Mouse (Mus musculus) erythroid progenitor cell, adult 5-6 weeks (primary cell): Measurements from ENCODE around the gene Gm8882. TPM values are rescaled to one million over a fixed set of nuclear protein-coding genes. Genes with fewer than 3 reads are reported as not detected.
"Not testable (repeated sequence)": the region's sequence is repeated elsewhere in the genome, so short reads cannot be mapped to it uniquely, and the experiment has no call there.

ENCODE experiments used
- ATAC-seq: replicated peaks from 2 replicates; pipeline ENCODE4 v1.8.0; 2016; ENCODE audit warnings: moderate number of reproducible peaks, mild to moderate bottlenecking, moderate TSS enrichment, inconsistent platforms; ENCODE audit not compliant: poor library complexity, low FRiP score, severe bottlenecking
- total RNA-seq, 2 experiments: library from RNA; stranded (forward) in 1 of 2; stranded (reverse) in 1 of 2; fragments of 150-400 nt in 1 of 2; fragments of 186-747, 209-891 nt in 1 of 2; gene quantifications; 2 replicates each; pipeline versions ENCODE4 v1.2.3 to v1.2.4; 2015 to 2017; ENCODE audit warnings: low replicate concordance in 2 of 2

Gene Gm8882
- total RNA-seq (2015; ENCODE audit: low replicate concordance) (not detected in 2 replicates), total RNA-seq (2017; ENCODE audit: low replicate concordance) (not detected in 2 replicates)

GRCm38 (mm10) chr6:132364034-132364433 lies at the start of gene Gm8882:
Gene Gm8882 (minus strand): TSS chr6:132364134.
- not testable (repeated sequence) for ATAC-seq

DNA sequence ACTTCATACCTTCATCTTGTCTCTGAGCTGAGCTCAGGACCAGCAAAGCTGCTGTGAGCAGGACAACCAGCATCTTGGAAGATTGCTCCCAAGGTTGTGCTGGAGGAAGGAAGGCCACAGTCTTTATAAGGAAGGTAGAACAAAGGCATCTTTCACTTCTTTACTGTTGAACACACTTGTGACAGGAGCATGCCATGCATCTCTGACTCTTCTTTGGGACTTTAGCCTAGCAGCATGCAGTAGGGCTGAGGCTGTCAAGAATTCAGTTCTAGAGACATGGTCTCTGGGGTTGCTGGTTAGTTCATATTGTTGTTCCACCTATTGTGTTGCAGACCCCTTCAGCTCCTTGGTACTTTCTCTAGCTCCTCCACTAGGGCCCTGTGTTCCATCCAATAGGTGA lies 49.3 kb downstream of the Gm8882 start, which contains the start of gene Prpmp5:
Prpmp5 (minus strand) TSS at position 101 of the 400 bp plus-strand sequence.
- ATAC-seq = not testable (repeated sequence)

Other genes with a start within 250 kb of the Gm8882 start
- gene Prb1, start 153.6 kb downstream of the Gm8882 start, total RNA-seq (2015; ENCODE audit: low replicate concordance) = not detected in 2 replicates
- gene Prb1, start 153.6 kb downstream of the Gm8882 start, total RNA-seq (2017; ENCODE audit: low replicate concordance) = not detected in 2 replicates
- not detected in 2 replicates for gene Prpmp5, start 49.4 kb downstream of the Gm8882 start, total RNA-seq (2015; ENCODE audit: low replicate concordance)
- not detected in 2 replicates for gene Prpmp5, start 49.4 kb downstream of the Gm8882 start, total RNA-seq (2017; ENCODE audit: low replicate concordance)
- gene Prh1, start 205.7 kb upstream of the Gm8882 start, total RNA-seq (2015; ENCODE audit: low replicate concordance) = not detected in 2 replicates
- gene Prh1, start 205.7 kb upstream of the Gm8882 start, total RNA-seq (2017; ENCODE audit: low replicate concordance) = not detected in 2 replicates
- gene Prp2, start 231.8 kb upstream of the Gm8882 start, total RNA-seq (2015; ENCODE audit: low replicate concordance) = not detected in 2 replicates
- gene Prp2, start 231.8 kb upstream of the Gm8882 start, total RNA-seq (2017; ENCODE audit: low replicate concordance) = not detected in 2 replicates